Mouse (Mus musculus) intestine, postnatal 0 days (tissue): ENCODE results near the gene Pdia6. TPM values are rescaled to one million over a fixed set of nuclear protein-coding genes. Genes with fewer than 3 reads are reported as not detected.
A peak's percentile ranks its signal among the peaks of the same experiment; 100 is the strongest.

Experiments used
- ATAC-seq: fragments of 200-750 bp; cut with Nextera tagmentation; 2 replicates; pipeline ENCODE4 v1.8.0; 2017; ENCODE audit warnings: mild to moderate bottlenecking, moderate TSS enrichment, moderate library complexity
- H3K27ac ChIP-seq: fragments of 300-500 bp; sonication (generic); 2 replicates; pipeline ENCODE4 v1.5.1; 2014; ENCODE audit warnings: mild to moderate bottlenecking, low read depth, low read length, moderate library complexity
- H3K27me3 ChIP-seq: fragments of 300-500 bp; sonication (generic); replicated peaks from 2 replicates; pipeline ENCODE4 v1.6.1; 2014; ENCODE audit warnings: low read length, mixed read lengths; ENCODE audit not compliant: control insufficient read depth, insufficient read depth
- H3K36me3 ChIP-seq: fragments of 300-500 bp; sonication (generic); 2 replicates; pipeline ENCODE4 v1.6.1; 2014; ENCODE audit warnings: mild to moderate bottlenecking, moderate library complexity; ENCODE audit not compliant: control insufficient read depth, insufficient read depth
- H3K4me1 ChIP-seq: fragments of 300-500 bp; sonication (generic); replicated peaks from 2 replicates; pipeline ENCODE4 v1.6.1; 2014; ENCODE audit warnings: antibody characterized with exemption, low read length, mixed read lengths; ENCODE audit not compliant: control insufficient read depth, insufficient read depth
- H3K4me2 ChIP-seq: fragments of 300-500 bp; sonication (generic); replicated peaks from 2 replicates; pipeline ENCODE4 v1.6.1; 2014; ENCODE audit warnings: low read depth, mild to moderate bottlenecking, moderate library complexity
- H3K4me3 ChIP-seq: fragments of 300-500 bp; sonication (generic); 2 replicates; pipeline ENCODE4 v1.5.1; 2014; ENCODE audit warnings: low read depth, low read length
- H3K9ac ChIP-seq: fragments of 300-500 bp; sonication (generic); 2 replicates; pipeline ENCODE4 v1.6.1; 2014; ENCODE audit warnings: mild to moderate bottlenecking, low read depth, low read length
- H3K9me3 ChIP-seq: fragments of 300-500 bp; sonication (generic); 2 replicates; pipeline ENCODE4 v1.6.1; 2016; ENCODE audit warnings: mixed run types; ENCODE audit not compliant: control insufficient read depth
- CTCF ChIP-seq: sonication (generic); IDR thresholded peaks from 2 replicates; pipeline ENCODE4 v1.5.1; 2016; ENCODE audit warnings: low read depth, mild to moderate bottlenecking, control low read depth, antibody characterized with exemption, moderate library complexity
- WGBS: fragments of 180-500 bp; shearing (Covaris S2); extraction: QIAGEN DNeasy Blood & Tissue Kit; methylation state at CpG from one replicate; pipeline ENCODE4 v1.1.7; 2014; 5-methylcytosine and 5-hydroxymethylcytosine counted together
- polyA plus RNA-seq: library from polyadenylated mRNA; unstranded; fragments of >200 nt; fragmentation: Nextera tagmentation; extraction: Ambion mirVana; gene quantifications from 2 replicates; pipeline ENCODE4 v1.2.1, GENCODE M21; 2015

The Pdia6 gene
- polyA plus RNA-seq, 1 experiment from 2014 or later = 184 TPM

GRCm38 (mm10) chr12:17256905-17257304 lies 9.4 kb upstream of the Pdia6 start:
- no peak for ATAC-seq
- Histone ChIP-seq H3K4me2 (no peak overlapping the region), H3K27ac (no peak overlapping the region), H3K36me3 (no peaks in the 10 kb centered on the region), H3K9ac (no peak overlapping the region), H3K4me1 (no peaks in the 10 kb centered on the region), H3K4me3 (no peak overlapping the region), H3K27me3 (no peaks in the 10 kb centered on the region), H3K9me3 (no peaks in the 10 kb centered on the region)
- WGBS = 3% methylated on average over 9 of the region's 10 CpGs
- peak; percentile 86 for TF ChIP-seq CTCF

DNA sequence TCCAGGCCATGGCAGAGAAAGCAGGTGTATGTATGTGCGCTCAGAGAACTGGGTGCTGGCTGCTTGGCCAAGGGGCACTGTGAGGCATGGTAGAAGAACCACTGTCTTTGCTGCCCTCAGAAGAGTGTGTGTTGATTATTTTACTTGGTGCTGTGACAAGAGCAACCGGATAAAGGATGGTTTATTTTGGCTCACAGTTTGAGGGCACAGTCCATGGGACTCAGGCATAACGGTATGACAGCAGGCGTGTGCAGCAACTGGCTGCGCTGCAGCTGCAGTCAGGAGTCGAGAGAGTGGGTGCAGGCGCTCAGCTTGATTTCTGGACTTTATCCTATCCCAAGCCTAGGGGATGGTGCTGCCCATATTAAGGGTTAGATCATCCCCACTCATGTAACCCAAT lies 7.9 kb upstream of the Pdia6 start:
- Histone ChIP-seq H3K27me3 (no peaks in the 10 kb centered on the region), H3K4me3 (no peak overlapping the region), H3K4me2 (no peak overlapping the region), H3K36me3 (no peaks in the 10 kb centered on the region), H3K27ac (no peak overlapping the region), H3K9me3 (no peaks in the 10 kb centered on the region), H3K4me1 (no peaks in the 10 kb centered on the region), H3K9ac (no peak overlapping the region)
- ATAC-seq = no peak
- 81% methylated on average over 7 of the region's 7 CpGs for WGBS
- no peak for TF ChIP-seq CTCF

GRCm38 (mm10) chr12:17261005-17261404 lies 5.3 kb upstream of the Pdia6 start:
- Histone ChIP-seq H3K27me3 (no peaks in the 10 kb centered on the region), H3K36me3 (no peaks in the 10 kb centered on the region), H3K4me1 (no peaks in the 10 kb centered on the region), H3K27ac (no peak overlapping the region), H3K4me3 (no peak overlapping the region), H3K9me3 (no peaks in the 10 kb centered on the region), H3K4me2 (no peak overlapping the region), H3K9ac (no peak overlapping the region)
- no peak for TF ChIP-seq CTCF
- 87% methylated on average over 3 of the region's 3 CpGs for WGBS
- no peak for ATAC-seq

GRCm38 (mm10) chr12:17263881-17264280 lies 2.5 kb upstream of the Pdia6 start:
- no peak for ATAC-seq
- H3K27me3 ChIP-seq = no peaks in the 10 kb centered on the region
- H3K27ac ChIP-seq = no peak overlapping the region
- H3K9me3 ChIP-seq = no peaks in the 10 kb centered on the region
- no peaks in the 10 kb centered on the region for H3K4me1 ChIP-seq
- 79% methylated on average over 3 of the region's 3 CpGs for WGBS
- H3K9ac ChIP-seq = no peak overlapping the region
- TF ChIP-seq CTCF = no peak
- H3K4me3 ChIP-seq = no peak overlapping the region
- no peak overlapping the region for H3K4me2 ChIP-seq
- H3K36me3 ChIP-seq = no peaks in the 10 kb centered on the region

DNA sequence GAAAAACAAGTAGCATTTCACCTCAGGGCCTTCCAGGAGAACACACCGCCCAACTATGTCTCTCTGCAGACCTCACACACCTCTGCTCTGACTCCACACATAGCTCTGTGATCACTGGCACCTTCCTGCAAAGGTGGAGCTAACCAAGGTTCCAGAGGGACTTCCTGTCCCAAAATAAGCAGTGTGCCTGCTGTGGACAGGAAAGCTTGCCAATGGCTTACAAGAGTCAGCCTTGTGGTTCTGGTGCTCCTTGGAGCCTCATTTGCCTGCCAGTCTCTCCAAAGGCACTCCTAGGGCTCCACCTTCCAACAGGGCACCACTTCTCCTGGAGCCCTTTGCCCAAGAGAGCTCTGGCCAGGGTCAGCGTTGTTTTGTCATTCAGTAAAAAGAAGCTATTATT lies 1.5 kb upstream of the Pdia6 start:
- no peaks in the 10 kb centered on the region for H3K27me3 ChIP-seq

DNA sequence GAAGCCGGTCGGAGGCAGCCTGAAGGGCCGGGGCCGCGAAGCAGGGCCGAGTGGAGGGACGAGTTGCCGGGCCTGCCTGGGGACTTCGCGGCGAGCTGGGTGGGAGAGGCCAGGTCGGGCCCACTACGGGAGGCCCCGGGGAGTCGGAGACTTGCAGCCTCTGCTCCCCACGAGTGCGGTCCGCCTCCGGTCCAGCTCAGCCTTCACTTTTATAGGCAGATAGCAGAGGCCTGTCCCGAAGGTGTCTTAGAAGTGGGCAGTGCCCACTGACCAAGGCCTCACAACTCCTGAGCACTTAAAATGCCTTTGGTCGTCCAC lies 287 bp downstream of the Pdia6 start:
- no peak for TF ChIP-seq CTCF
- peaks cover 15% of the 10 kb centered on the region; the same call in 1 of the 2 replicates for H3K36me3 ChIP-seq
- no peaks in the 10 kb centered on the region for H3K9me3 ChIP-seq
- no peaks in the 10 kb centered on the region for H3K27me3 ChIP-seq
- peak overlapping the region; percentile 57; the same call in 1 of the 2 replicates for H3K27ac ChIP-seq
- H3K4me3 ChIP-seq = peak overlapping the region; percentile 73
- H3K9ac ChIP-seq = peak overlapping the region; percentile 58
- peak; percentile 79 for ATAC-seq
- 0% methylated on average over 21 of the region's 21 CpGs for WGBS
- peak overlapping the region; percentile 71 for H3K4me2 ChIP-seq
- no peaks in the 10 kb centered on the region for H3K4me1 ChIP-seq

More for the DNA sequence above, 1.5 kb upstream of the Pdia6 start:
- Histone ChIP-seq H3K4me3 (no peak overlapping the region), H3K4me1 (no peaks in the 10 kb centered on the region), H3K9me3 (no peaks in the 10 kb centered on the region), H3K27ac (no peak overlapping the region), H3K9ac (no peak overlapping the region), H3K4me2 (no peak overlapping the region), H3K36me3 (no peaks in the 10 kb centered on the region)
- 88% methylated on average over 2 of the region's 2 CpGs for WGBS
- no peak for ATAC-seq
- no peak for TF ChIP-seq CTCF

- 12% methylated on average over 4 of the region's 4 CpGs for WGBS
- Histone ChIP-seq H3K36me3 (peaks cover 17% of the 10 kb centered on the region; the same call in 1 of the 2 replicates), H3K27ac (no peak overlapping the region), H3K4me1 (no peaks in the 10 kb centered on the region), H3K4me2 (peak overlapping the region; percentile 71), H3K9me3 (no peaks in the 10 kb centered on the region), H3K27me3 (no peaks in the 10 kb centered on the region), H3K4me3 (peak overlapping the region; percentile 73), H3K9ac (peak overlapping the region; percentile 58)
- no peak for ATAC-seq
- no peak for TF ChIP-seq CTCF
Measured at GRCm38 (mm10) chr12:17267316-17267715, 971 bp downstream of the Pdia6 start.
